Comparison of ENCODE assay signal across 15 mouse cellular contexts in genomic region chr2:127881063-127881462, GRCm38 (mm10).
DNase-seq lines count a peak whose midpoint lies in the region.
"Had no signal": no experiment of that assay in that cellular context is flagged by ENCODE, and none has a peak within 500 bp of the region (broad histone marks: within the 10 kb centered on the region; RNA-seq: fewer than 3 reads in every experiment).

No protein-coding gene starts in this region.

- peak; percentile 24 for DNase-seq in CD4-positive helper T cell, adult 2 months (ENCODE audit: low read depth, low spot score)
- DNase-seq in CD4-positive, CD25-positive, alpha-beta regulatory T cell, adult 2 months (ENCODE audit: low read depth, low spot score), result peak; percentile 52
- peak; percentile 51 for DNase-seq in induced T-regulatory cell, adult 2 months (ENCODE audit: low read depth)
- DNase-seq in thymus, postnatal 25 days, result peak; percentile 28
- DNase-seq in B cell, adult 2 months, result no peak
- DNase-seq in cerebellum, adult 11 months, result no peak
- no peak for DNase-seq in retina, postnatal 1 day
- DNase-seq: adrenal gland, adult 8-10 months; cerebellum, adult 18-20 months; cerebellum, postnatal 14 days; gastrocnemius, adult 2 months; heart, postnatal 14 days; kidney, adult 2 months; layer of hippocampus, adult 9-11 months; liver, embryonic 13.5 days had no signal

Comparison
In these comparisons a context has a peak if more than half of its experiments do, and no peak if none do; other contexts are left out.
1. DNase-seq: peak in CD4-positive helper T cell, adult 2 months (single experiment), CD4-positive, CD25-positive, alpha-beta regulatory T cell, adult 2 months (single experiment), induced T-regulatory cell, adult 2 months (single experiment) and thymus, postnatal 25 days (single experiment); none in B cell, adult 2 months (0 of 2), cerebellum, adult 11 months (single experiment) and retina, postnatal 1 day (single experiment).